Mouse (Mus musculus): ENCODE measurements around the gene Mapk1ip1l. TPM values are rescaled to one million over a fixed set of nuclear protein-coding genes. Genes with fewer than 3 reads are reported as not detected.
A peak's percentile ranks its signal among the peaks of the same experiment; 100 is the strongest.

Mapk1ip1l gene
- polyA plus RNA-seq, 1 experiment = 22.9 TPM

DNA sequence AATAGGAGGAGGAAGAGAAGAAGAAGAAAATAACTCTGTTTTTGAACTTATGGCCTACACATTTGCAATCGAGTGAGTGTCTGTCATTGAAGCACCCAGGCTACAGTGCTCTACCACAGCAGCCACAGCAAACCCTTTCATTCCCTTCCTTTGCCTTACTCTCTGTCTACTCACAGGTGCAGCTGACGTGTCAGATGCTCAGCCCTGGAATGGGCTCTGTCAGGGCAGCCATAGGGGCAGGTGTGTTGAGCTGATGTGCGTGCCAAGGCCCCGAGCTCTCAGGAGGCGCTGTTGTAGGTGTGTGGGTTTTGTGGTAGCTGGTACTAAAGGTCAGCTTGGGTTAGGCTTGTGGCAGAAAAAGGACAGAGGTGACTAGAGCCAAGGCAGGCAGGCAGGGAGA lies 71.7 kb downstream of the Mapk1ip1l start:
- H3K27me3 ChIP-seq (ENCODE audit: control insufficient read depth, insufficient read depth, insufficient read length) = no peaks in the 10 kb centered on the region
- no peak overlapping the region for H3K4me2 ChIP-seq (ENCODE audit: low read depth)
- H3ac ChIP-seq (ENCODE audit: control insufficient read depth, insufficient read length) = no peak overlapping the region
- H3K4me3 ChIP-seq = no peak overlapping the region
- no peaks in the 10 kb centered on the region for H3K36me3 ChIP-seq (ENCODE audit: control insufficient read depth, insufficient read depth)
- TF ChIP-seq POLR2AphosphoS2 (IDR thresholded peaks at IDR 0.05; ENCODE audit: insufficient read length, low read depth) = no peak
- TF ChIP-seq CEBPB (IDR thresholded peaks at IDR 0.05; ENCODE audit: insufficient read depth, poor library complexity, severe bottlenecking) = no peak
- no peak for TF ChIP-seq E2F4 (IDR thresholded peaks at IDR 0.05; ENCODE audit: insufficient read depth)
- H3K79me2 ChIP-seq (ENCODE audit: control insufficient read depth, insufficient read depth) = peaks cover 9% of the 10 kb centered on the region

DNA sequence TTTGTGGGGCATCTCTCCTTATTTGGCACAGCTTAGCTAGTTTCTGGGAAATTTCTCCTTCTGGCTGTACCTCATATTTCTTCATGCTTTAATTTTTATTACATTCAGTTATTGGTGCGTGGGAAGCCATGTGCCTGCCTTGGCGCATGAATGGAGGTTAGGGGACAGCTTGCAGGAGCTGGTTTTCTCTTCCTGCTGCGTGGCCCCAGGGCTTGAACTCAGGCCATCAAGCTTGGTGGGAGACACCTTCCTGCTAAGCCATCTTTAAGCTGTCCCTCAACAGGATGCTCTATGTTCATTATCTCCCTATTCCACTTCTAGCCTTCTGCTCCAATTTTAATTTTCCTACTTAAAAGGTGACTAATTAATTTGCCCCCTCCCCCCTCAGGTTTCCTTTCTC lies 72.7 kb downstream of the Mapk1ip1l start:
- H3K36me3 ChIP-seq (ENCODE audit: control insufficient read depth, insufficient read depth) = no peaks in the 10 kb centered on the region
- no peak overlapping the region for H3K4me3 ChIP-seq
- TF ChIP-seq E2F4 (IDR thresholded peaks at IDR 0.05; ENCODE audit: insufficient read depth) = no peak
- TF ChIP-seq REST (IDR thresholded peaks at IDR 0.05; ENCODE audit: insufficient read depth, insufficient read length) = no peak
- no peak for TF ChIP-seq MYOG (IDR thresholded peaks at IDR 0.05; ENCODE audit: control insufficient read depth in 1 of 3, insufficient read depth in 1 of 3, insufficient read length in 2 of 3, low read depth in 2 of 3)
- TF ChIP-seq MAX (IDR thresholded peaks at IDR 0.05; ENCODE audit: low read depth) = no peak
- TF ChIP-seq SRF (IDR thresholded peaks at IDR 0.05; ENCODE audit: control insufficient read depth, insufficient read length, low read depth) = no peak
- no peak for TF ChIP-seq TCF12 (IDR thresholded peaks at IDR 0.05; ENCODE audit: insufficient read depth, poor library complexity, severe bottlenecking)
- peaks cover 19% of the 10 kb centered on the region for H3K79me2 ChIP-seq (ENCODE audit: control insufficient read depth, insufficient read depth)
- no peak overlapping the region for H3K4me2 ChIP-seq (ENCODE audit: low read depth)
- H3ac ChIP-seq (ENCODE audit: control insufficient read depth, insufficient read length) = no peak overlapping the region
- H3K27me3 ChIP-seq (ENCODE audit: control insufficient read depth, insufficient read depth, insufficient read length) = no peaks in the 10 kb centered on the region

DNA sequence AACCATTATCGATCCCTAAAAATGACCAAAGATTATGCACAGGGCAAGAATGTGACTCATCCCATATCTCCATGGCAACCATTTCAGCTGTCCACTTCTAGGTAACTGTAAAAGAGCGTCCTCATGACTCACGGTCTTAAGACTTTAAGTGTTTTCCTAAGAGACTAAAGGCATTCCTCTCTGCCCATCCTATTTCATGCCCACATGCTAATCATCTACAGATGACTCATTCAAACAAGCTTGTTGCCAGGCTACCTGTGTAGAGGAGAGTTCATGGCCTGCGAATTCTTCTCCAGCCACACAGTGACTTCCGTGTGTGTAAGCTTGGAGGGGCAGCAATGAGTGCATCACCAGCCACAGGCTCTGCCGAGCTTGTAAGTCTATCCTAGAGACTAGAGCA lies 73.6 kb downstream of the Mapk1ip1l start:
- no peaks in the 10 kb centered on the region for H3K27me3 ChIP-seq (ENCODE audit: control insufficient read depth, insufficient read depth, insufficient read length)
- H3K36me3 ChIP-seq (ENCODE audit: control insufficient read depth, insufficient read depth) = no peaks in the 10 kb centered on the region
- H3K79me2 ChIP-seq (ENCODE audit: control insufficient read depth, insufficient read depth) = peaks cover 28% of the 10 kb centered on the region
- TF ChIP-seq CEBPB (IDR thresholded peaks at IDR 0.05; ENCODE audit: insufficient read depth, poor library complexity, severe bottlenecking) (no peak), MYOD1 (IDR thresholded peaks at IDR 0.05; ENCODE audit: control insufficient read depth in 1 of 3, insufficient read length in 2 of 3, low read depth in 2 of 3) (peak in 1 of 3 experiments; percentile 46), MYOG (IDR thresholded peaks at IDR 0.05; ENCODE audit: control insufficient read depth in 1 of 3, insufficient read depth in 1 of 3, insufficient read length in 2 of 3, low read depth in 2 of 3) (peak in 1 of 3 experiments; percentile 25)
- no peak overlapping the region for H3ac ChIP-seq (ENCODE audit: control insufficient read depth, insufficient read length)
- no peak overlapping the region for H3K4me3 ChIP-seq
- peak overlapping the region; percentile 67 for H3K4me2 ChIP-seq (ENCODE audit: low read depth)

Other genes with a start within 250 kb of the Mapk1ip1l start
- gene Gch1, start 108.9 kb upstream of the Mapk1ip1l start, polyA plus RNA-seq (2012; fragmentation: generic; extraction: Trizol) = 15.0 TPM
- 2.1 TPM for gene Wdhd1, start 21.4 kb upstream of the Mapk1ip1l start, polyA plus RNA-seq (2012; fragmentation: generic; extraction: Trizol)
- 2.5 TPM for gene Socs4, start 21.3 kb upstream of the Mapk1ip1l start, polyA plus RNA-seq (2012; fragmentation: generic; extraction: Trizol)
- 525 TPM for gene Lgals3, start 69.5 kb downstream of the Mapk1ip1l start, polyA plus RNA-seq (2012; fragmentation: generic; extraction: Trizol)
- 16.3 TPM for gene Dlgap5, start 120.1 kb downstream of the Mapk1ip1l start, polyA plus RNA-seq (2012; fragmentation: generic; extraction: Trizol)
- gene Fbxo34, start 152.2 kb downstream of the Mapk1ip1l start, polyA plus RNA-seq (2012; fragmentation: generic; extraction: Trizol) = 10.7 TPM